Mouse (Mus musculus) limb, embryonic 14.5 days (tissue): Measurements from ENCODE around the gene Cdk6. TPM values are rescaled to one million over a fixed set of nuclear protein-coding genes. Genes with fewer than 3 reads are reported as not detected.

ENCODE experiments used
- ATAC-seq: fragments of 200-750 bp; cut with Nextera tagmentation; 2 replicates; pipeline ENCODE4 v1.8.0; 2017; ENCODE audit warnings: low read depth, moderate number of reproducible peaks, moderate TSS enrichment; ENCODE audit not compliant: low FRiP score
- DNase-seq: peaks from one replicate; pipeline ENCODE4 v3.0.0-alpha.2; 2015; ENCODE audit warnings: low spot score
- H3K27ac ChIP-seq: fragments of 300-500 bp; sonication (generic); replicated peaks from 2 replicates; pipeline ENCODE4 v1.5.1; 2014; ENCODE audit warnings: low read depth, mild to moderate bottlenecking, low read length, moderate library complexity, mixed read lengths
- H3K27me3 ChIP-seq: fragments of 300-500 bp; sonication (generic); 2 replicates; pipeline ENCODE4 v1.6.1; 2014; ENCODE audit warnings: low read length, mixed read lengths; ENCODE audit not compliant: control insufficient read depth, insufficient read depth
- H3K36me3 ChIP-seq: fragments of 300-500 bp; sonication (generic); 2 replicates; pipeline ENCODE4 v1.6.1; 2014; ENCODE audit warnings: mild to moderate bottlenecking, low read length, moderate library complexity, mixed read lengths; ENCODE audit not compliant: control insufficient read depth, insufficient read depth
- H3K4me1 ChIP-seq: fragments of 300-500 bp; sonication (generic); 2 replicates; pipeline ENCODE4 v1.6.1; 2014; ENCODE audit warnings: antibody characterized with exemption, low read length, mixed read lengths; ENCODE audit not compliant: control insufficient read depth, insufficient read depth
- H3K4me2 ChIP-seq: fragments of 300-500 bp; sonication (generic); replicated peaks from 2 replicates; pipeline ENCODE4 v1.6.1; 2014; ENCODE audit warnings: low read depth, mild to moderate bottlenecking, low read length, moderate library complexity; ENCODE audit not compliant: severe bottlenecking
- H3K4me3 ChIP-seq: fragments of 300-500 bp; sonication (generic); replicated peaks from 2 replicates; pipeline ENCODE4 v1.5.1; 2014; ENCODE audit warnings: low read length
- H3K9ac ChIP-seq: fragments of 300-500 bp; sonication (generic); 2 replicates; pipeline ENCODE4 v1.6.1; 2014; ENCODE audit warnings: mild to moderate bottlenecking, low read depth, low read length, moderate library complexity; ENCODE audit not compliant: severe bottlenecking
- H3K9me3 ChIP-seq: fragments of 300-500 bp; sonication (generic); 2 replicates; pipeline ENCODE4 v1.6.1; 2016; ENCODE audit warnings: low read length; ENCODE audit not compliant: control insufficient read depth
- POLR2A ChIP-seq: fragments of 200-500 bp; IDR thresholded peaks from 2 replicates; pipeline ENCODE4 v1.8.0; 2012; ENCODE audit warnings: inconsistent platforms, mild to moderate bottlenecking, moderate library complexity, borderline replicate concordance; ENCODE audit not compliant: insufficient read depth, insufficient read length; ENCODE audit errors: extremely low read depth
- WGBS: fragments of 180-500 bp; shearing (Covaris S2); extraction: QIAGEN DNeasy Blood & Tissue Kit; methylation state at CpG from one replicate; pipeline ENCODE4 v1.1.7; 2014; 5-methylcytosine and 5-hydroxymethylcytosine counted together
- polyA plus RNA-seq, 2 experiments: library from polyadenylated mRNA; depleted of rRNA in 1 of 2; stranded (reverse) in 1 of 2; unstranded in 1 of 2; fragments of >200 nt; fragmentation: Nextera tagmentation in 1 of 2; extraction: Ambion mirVana in 1 of 2; gene quantifications; 2 replicates each; pipeline versions ENCODE4 v1.2.1 to v1.2.3; 2012 to 2014

The Cdk6 gene
- polyA plus RNA-seq, 2 experiments: 11.3 to 23.8 TPM

DNA sequence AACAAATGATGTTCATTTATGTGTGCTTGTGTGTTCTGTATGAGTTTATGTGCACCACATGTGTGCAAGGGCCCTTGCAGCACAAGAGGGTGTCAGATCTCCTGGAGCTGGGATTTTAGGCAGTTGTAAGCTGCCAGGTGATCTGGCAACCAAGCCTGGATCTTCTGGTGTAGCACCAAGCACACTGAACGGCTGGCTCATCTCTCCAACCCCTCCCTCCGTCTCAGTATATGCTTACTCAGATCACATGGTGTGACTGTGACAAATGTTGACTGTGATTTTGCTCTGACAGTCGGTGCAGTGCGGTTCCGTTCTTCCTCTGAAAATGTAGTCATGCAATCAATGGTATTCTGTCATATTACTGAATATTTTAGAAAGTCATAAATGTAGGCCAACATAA is 45.9 kb downstream of the Cdk6 start:
- TF ChIP-seq POLR2A: no peak
- Histone ChIP-seq H3K4me3 (no peak overlapping the region), H3K36me3 (peaks cover 6% of the 10 kb centered on the region), H3K9me3 (no peaks in the 10 kb centered on the region), H3K4me1 (peaks cover 6% of the 10 kb centered on the region; the same call in 1 of the 2 replicates), H3K27ac (no peak overlapping the region), H3K4me2 (no peak overlapping the region), H3K27me3 (no peaks in the 10 kb centered on the region), H3K9ac (no peak overlapping the region)
- 58% methylated on average over 5 of the region's 5 CpGs for WGBS
- no peak for ATAC-seq
- no peak for DNase-seq

DNA sequence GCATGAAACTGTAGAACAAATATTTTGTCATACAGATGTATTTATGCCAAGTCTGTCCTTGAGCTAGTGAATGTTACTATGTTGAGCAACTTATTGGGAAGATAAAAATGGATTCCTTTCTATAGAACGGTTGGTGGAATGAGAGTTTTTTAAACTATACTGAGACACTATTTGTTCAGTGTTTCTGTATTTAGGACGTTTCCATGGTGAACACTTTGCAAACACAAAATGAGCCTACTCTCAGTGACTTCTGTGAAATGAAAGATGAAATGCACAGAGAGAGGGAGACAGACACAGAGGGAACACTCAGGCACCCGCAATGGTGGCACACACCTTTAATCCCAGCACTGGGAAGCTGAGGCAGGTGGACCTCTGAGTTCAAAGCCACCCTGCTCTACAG is 51.6 kb downstream of the Cdk6 start:
- no peak for ATAC-seq
- Histone ChIP-seq H3K9me3 (no peaks in the 10 kb centered on the region), H3K9ac (no peak overlapping the region), H3K4me1 (no peaks in the 10 kb centered on the region), H3K4me2 (no peak overlapping the region), H3K4me3 (no peak overlapping the region), H3K36me3 (peaks cover 6% of the 10 kb centered on the region), H3K27ac (no peak overlapping the region), H3K27me3 (no peaks in the 10 kb centered on the region)
- 82% methylated on average over 3 of the region's 3 CpGs for WGBS
- no peak for TF ChIP-seq POLR2A
- DNase-seq: no peak

DNA sequence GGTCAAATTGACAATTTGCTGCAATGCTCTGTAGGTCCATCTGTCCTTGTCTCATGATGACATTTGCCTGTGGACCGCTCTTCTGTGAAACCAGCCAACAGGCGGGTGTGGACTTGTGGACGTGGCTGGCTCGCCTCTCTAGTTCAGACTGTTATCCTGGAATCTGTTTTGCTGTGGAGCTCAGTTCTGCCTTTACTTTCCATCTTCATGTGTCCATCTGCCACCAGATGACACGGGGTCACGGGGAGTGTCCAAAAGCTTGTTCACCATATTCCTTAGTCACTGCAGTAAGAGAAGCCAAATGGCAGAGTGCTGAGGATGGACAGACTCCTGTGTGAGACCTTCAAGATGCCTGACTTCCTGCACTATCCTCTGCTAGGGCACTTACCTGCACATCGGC is 52.9 kb downstream of the Cdk6 start:
- no peak for DNase-seq
- Histone ChIP-seq H3K4me2 (no peak overlapping the region), H3K9me3 (no peaks in the 10 kb centered on the region), H3K36me3 (peaks cover 6% of the 10 kb centered on the region), H3K4me1 (no peaks in the 10 kb centered on the region), H3K27ac (no peak overlapping the region), H3K27me3 (no peaks in the 10 kb centered on the region), H3K4me3 (no peak overlapping the region), H3K9ac (no peak overlapping the region)
- ATAC-seq: no peak
- TF ChIP-seq POLR2A: no peak
- 83% methylated on average over 7 of the region's 7 CpGs for WGBS

DNA sequence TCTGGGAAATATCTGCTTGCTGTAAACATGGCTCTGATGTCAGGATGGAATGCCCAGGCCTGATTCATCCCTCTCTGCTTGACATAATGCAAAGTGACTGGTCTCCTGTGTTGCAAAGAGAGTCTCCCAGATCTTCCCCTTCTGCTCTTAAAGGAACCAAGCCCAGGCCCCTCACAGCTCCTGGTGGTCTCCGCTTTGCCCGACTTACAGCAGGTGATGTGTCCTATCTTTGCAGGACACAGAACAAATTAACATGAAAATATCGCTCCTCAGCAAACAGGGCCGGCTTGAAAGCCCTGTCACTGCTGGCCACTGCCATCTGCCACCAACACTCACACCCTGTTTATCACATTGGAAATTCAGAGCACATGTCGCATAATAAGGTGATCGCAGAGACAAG is 53.7 kb downstream of the Cdk6 start:
- H3K4me3 ChIP-seq: no peak overlapping the region
- TF ChIP-seq POLR2A: no peak
- H3K9me3 ChIP-seq: no peaks in the 10 kb centered on the region
- H3K4me1 ChIP-seq: 0 out of 2 replicates have a peak, but pooled peaks cover under 1% of the 10 kb centered on the region
- no peaks in the 10 kb centered on the region for H3K27me3 ChIP-seq
- no peak overlapping the region for H3K9ac ChIP-seq
- no peak overlapping the region for H3K4me2 ChIP-seq
- ATAC-seq (no peak), DNase-seq (no peak)
- peaks cover 6% of the 10 kb centered on the region for H3K36me3 ChIP-seq
- WGBS: 70% methylated on average over 6 of the region's 6 CpGs
- no peak overlapping the region for H3K27ac ChIP-seq

DNA sequence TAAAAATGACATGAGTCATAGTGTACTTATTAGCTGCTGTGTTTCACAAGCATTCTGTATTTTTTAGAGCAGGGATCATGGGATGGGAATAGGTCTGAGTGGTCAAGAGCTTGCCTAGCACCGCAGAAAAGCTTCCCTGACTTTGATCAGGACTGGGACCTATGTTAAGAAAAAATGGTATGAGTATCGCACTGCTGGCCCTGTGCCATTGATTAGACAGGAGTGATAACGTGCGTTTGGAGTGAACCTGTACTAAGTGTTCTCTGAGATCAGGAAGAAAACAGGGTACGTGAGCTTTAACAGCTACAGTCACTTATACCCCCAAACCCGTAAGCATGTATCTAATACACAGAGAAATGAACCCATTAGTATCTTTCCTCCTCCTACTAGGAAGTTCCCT is 54.9 kb downstream of the Cdk6 start:
- ATAC-seq (no peak), DNase-seq (no peak)
- peaks cover 6% of the 10 kb centered on the region; the same call in 1 of the 2 replicates for H3K4me1 ChIP-seq
- H3K27me3 ChIP-seq: no peaks in the 10 kb centered on the region
- 84% methylated on average over 6 of the region's 6 CpGs for WGBS
- no peak for TF ChIP-seq POLR2A
- no peak overlapping the region for H3K4me3 ChIP-seq
- H3K4me2 ChIP-seq: no peak overlapping the region
- no peak overlapping the region for H3K27ac ChIP-seq
- no peak overlapping the region for H3K9ac ChIP-seq
- H3K9me3 ChIP-seq: no peaks in the 10 kb centered on the region
- H3K36me3 ChIP-seq: peaks cover 5% of the 10 kb centered on the region
